Mouse (Mus musculus) MEL (cell line): ENCODE measurements around the gene Gfy. TPM values are rescaled to one million over a fixed set of nuclear protein-coding genes. Genes with fewer than 3 reads are reported as not detected.

Source experiments
- DNase-seq: peaks from one replicate; pipeline ENCODE4 v3.0.0; 2011; ENCODE audit warnings: low read depth, low spot score
- H3K27ac ChIP-seq: 2 replicates; pipeline ENCODE4 v1.5.1; 2012; ENCODE audit warnings: low read depth, mild to moderate bottlenecking, control low read depth, low read length, moderate library complexity; ENCODE audit not compliant: control insufficient read depth
- H3K27me3 ChIP-seq, 2 experiments: fragments of 150-350 bp in 1 of 2; sonication (generic) in 1 of 2; 2 replicates each; pipeline ENCODE4 v1.6.1; 2012; ENCODE audit warnings: low read length in 2 of 2, mild to moderate bottlenecking in 2 of 2, improper control_type of control experiment in 1 of 2, moderate library complexity in 1 of 2; ENCODE audit not compliant: insufficient read depth in 2 of 2, control insufficient read depth in 1 of 2
- H3K36me3 ChIP-seq, 2 experiments: 2 replicates each; pipeline ENCODE4 v1.6.1; 2012 to 2014; ENCODE audit warnings: low read length in 2 of 2, improper control_type of control experiment in 1 of 2, inconsistent platforms in 1 of 2, mild to moderate bottlenecking in 1 of 2; ENCODE audit not compliant: insufficient read depth in 2 of 2, control insufficient read depth in 1 of 2
- H3K4me1 ChIP-seq, 2 experiments: fragments of 150-350 bp in 1 of 2; sonication (generic) in 1 of 2; 2 replicates each; pipeline ENCODE4 v1.6.1; 2012; ENCODE audit warnings: low read length in 2 of 2, improper control_type of control experiment in 1 of 2, mild to moderate bottlenecking in 1 of 2; ENCODE audit not compliant: insufficient read depth in 2 of 2, control insufficient read depth in 1 of 2
- H3K4me3 ChIP-seq, 2 experiments: fragments of 150-350 bp in 1 of 2; sonication (generic) in 1 of 2; 2 replicates each; pipeline ENCODE4 v1.5.1; 2012; ENCODE audit warnings: low read depth in 2 of 2, low read length in 2 of 2, mild to moderate bottlenecking in 2 of 2, moderate library complexity in 2 of 2, control low read depth in 1 of 2, improper control_type of control experiment in 1 of 2; ENCODE audit not compliant: control insufficient read depth in 1 of 2, insufficient read depth in 1 of 2
- H3K79me2 ChIP-seq: 2 replicates; pipeline ENCODE4 v1.6.1; 2012; ENCODE audit warnings: mild to moderate bottlenecking, low read length, moderate library complexity; ENCODE audit not compliant: control insufficient read depth, poor library complexity, insufficient read depth
- H3K9ac ChIP-seq: 2 replicates; pipeline ENCODE4 v1.6.1; 2012; ENCODE audit warnings: low read depth, mild to moderate bottlenecking, control low read depth, low read length, moderate library complexity; ENCODE audit not compliant: control insufficient read depth, poor library complexity, severe bottlenecking
- H3K9me3 ChIP-seq: fragments of 150-350 bp; sonication (generic); replicated peaks from 2 replicates; pipeline ENCODE4 v1.6.1; 2012; ENCODE audit warnings: mild to moderate bottlenecking, low read length, improper control_type of control experiment, moderate library complexity; ENCODE audit not compliant: insufficient read depth
- BHLHE40 ChIP-seq: IDR thresholded peaks from 2 replicates; pipeline ENCODE4 v1.6.1; 2012; ENCODE audit warnings: low read depth, mild to moderate bottlenecking, inconsistent platforms, low read length, improper control_type of control experiment, borderline replicate concordance
- CHD2 ChIP-seq: IDR thresholded peaks from 2 replicates; pipeline ENCODE4 v1.6.1; 2011; ENCODE audit warnings: low read length, improper control_type of control experiment
- CTCF ChIP-seq, 3 experiments: IDR thresholded peaks in 2 of 3; conservative IDR thresholded peaks in 1 of 3; 2 replicates each; pipeline ENCODE4 v1.5.1; 2011 to 2012; ENCODE audit warnings: low read length in 3 of 3, low read depth in 2 of 3, mild to moderate bottlenecking in 2 of 3, improper control_type of control experiment in 1 of 3, inconsistent platforms in 1 of 3, mixed read lengths in 1 of 3, moderate library complexity in 1 of 3; ENCODE audit not compliant: control insufficient read depth in 1 of 3, insufficient read depth in 1 of 3, poor library complexity in 1 of 3, severe bottlenecking in 1 of 3
- EP300 ChIP-seq, 2 experiments: IDR thresholded peaks; 2 replicates each; pipeline ENCODE4 v1.6.1; 2011; ENCODE audit warnings: improper control_type of control experiment in 2 of 2, low read length in 2 of 2, low read depth in 1 of 2, mild to moderate bottlenecking in 1 of 2
- GATA1 ChIP-seq: IDR thresholded peaks from 2 replicates; pipeline ENCODE4 v1.6.1; 2011; ENCODE audit warnings: low read depth, low read length, improper control_type of control experiment
- HCFC1 ChIP-seq: IDR thresholded peaks from 2 replicates; pipeline ENCODE4 v1.6.1; 2012; ENCODE audit warnings: low read depth, mild to moderate bottlenecking, inconsistent platforms, low read length, improper control_type of control experiment, moderate library complexity
- JUND ChIP-seq: IDR thresholded peaks from 2 replicates; pipeline ENCODE4 v1.6.1; 2011; ENCODE audit warnings: low read depth, mild to moderate bottlenecking, improper control_type of control experiment, low read length
- KAT2A ChIP-seq: conservative IDR thresholded peaks from 2 replicates; pipeline ENCODE4 v1.6.1; 2012; ENCODE audit warnings: low read depth, low read length, improper control_type of control experiment, inconsistent platforms
- MAX ChIP-seq: IDR thresholded peaks from 2 replicates; pipeline ENCODE4 v1.6.1; 2011; ENCODE audit warnings: low read length, improper control_type of control experiment
- MAZ ChIP-seq: IDR thresholded peaks from 2 replicates; pipeline ENCODE4 v1.6.1; 2012; ENCODE audit warnings: low read depth, mild to moderate bottlenecking, inconsistent platforms, low read length, improper control_type of control experiment
- MEF2A ChIP-seq: IDR thresholded peaks from 2 replicates; pipeline ENCODE4 v1.6.1; 2014; ENCODE audit warnings: low read depth, mild to moderate bottlenecking, inconsistent platforms, low read length, improper control_type of control experiment; ENCODE audit not compliant: poor library complexity, insufficient replicate concordance, severe bottlenecking; ENCODE audit errors: extremely low read depth
- MYB ChIP-seq: IDR thresholded peaks from 2 replicates; pipeline ENCODE4 v1.6.1; 2011; ENCODE audit warnings: mild to moderate bottlenecking, low read depth, low read length, improper control_type of control experiment
- MYC ChIP-seq: IDR thresholded peaks from 2 replicates; pipeline ENCODE4 v1.6.1; 2011; ENCODE audit warnings: low read depth, mild to moderate bottlenecking, low read length, improper control_type of control experiment, moderate library complexity
- NRF1 ChIP-seq: IDR thresholded peaks from 2 replicates; pipeline ENCODE4 v1.6.1; 2014; ENCODE audit warnings: low read depth, mild to moderate bottlenecking, inconsistent platforms, low read length, improper control_type of control experiment, moderate library complexity; ENCODE audit not compliant: poor library complexity, insufficient read depth, severe bottlenecking
- POLR2A ChIP-seq, 2 experiments: IDR thresholded peaks; 2 replicates each; pipeline ENCODE4 v1.6.1; 2011 to 2012; ENCODE audit warnings: low read length in 2 of 2, mild to moderate bottlenecking in 2 of 2, control low read depth in 1 of 2, improper control_type of control experiment in 1 of 2, low read depth in 1 of 2, moderate library complexity in 1 of 2; ENCODE audit not compliant: control insufficient read depth in 1 of 2, insufficient read depth in 1 of 2, poor library complexity in 1 of 2
- POLR2AphosphoS2 ChIP-seq: IDR thresholded peaks from 2 replicates; pipeline ENCODE4 v1.6.1; 2011; ENCODE audit warnings: low read length, improper control_type of control experiment
- POLR2AphosphoS5 ChIP-seq: IDR thresholded peaks from 2 replicates; pipeline ENCODE4 v1.6.1; 2012; ENCODE audit warnings: low read depth, borderline replicate concordance, mild to moderate bottlenecking, inconsistent platforms, low read length, moderate library complexity, mixed read lengths
- SIN3A ChIP-seq: IDR thresholded peaks from 2 replicates; pipeline ENCODE4 v1.6.1; 2012; ENCODE audit warnings: low read length, improper control_type of control experiment, inconsistent platforms
- TBP ChIP-seq: IDR thresholded peaks from 2 replicates; pipeline ENCODE4 v1.8.0; 2011; ENCODE audit warnings: low read depth, low read length, improper control_type of control experiment
- UBTF ChIP-seq: IDR thresholded peaks from 2 replicates; pipeline ENCODE4 v1.6.1; 2012; ENCODE audit warnings: low read depth, mild to moderate bottlenecking, inconsistent platforms, low read length, improper control_type of control experiment, moderate library complexity, borderline replicate concordance; ENCODE audit not compliant: insufficient read depth
- USF2 ChIP-seq, 2 experiments: IDR thresholded peaks; 2 replicates each; pipeline ENCODE4 v1.6.1; 2011 to 2012; ENCODE audit warnings: improper control_type of control experiment in 2 of 2, low read length in 2 of 2, borderline replicate concordance in 1 of 2, inconsistent platforms in 1 of 2, low read depth in 1 of 2, mild to moderate bottlenecking in 1 of 2; ENCODE audit not compliant: insufficient read depth in 1 of 2
- ZC3H11A ChIP-seq: IDR thresholded peaks from 2 replicates; pipeline ENCODE4 v1.6.1; 2012; ENCODE audit warnings: low read depth, mild to moderate bottlenecking, inconsistent platforms, low read length, improper control_type of control experiment
- ZKSCAN1 ChIP-seq: IDR thresholded peaks from 2 replicates; pipeline ENCODE4 v1.6.1; 2012; ENCODE audit warnings: low read depth, mild to moderate bottlenecking, inconsistent platforms, low read length, improper control_type of control experiment, moderate library complexity
- ZMIZ1 ChIP-seq: IDR thresholded peaks from 2 replicates; pipeline ENCODE4 v1.6.1; 2012; ENCODE audit warnings: low read depth, mild to moderate bottlenecking, inconsistent platforms, low read length, improper control_type of control experiment, moderate library complexity
- polyA plus RNA-seq, 2 experiments: library from polyadenylated mRNA; stranded (reverse) in 1 of 2; unstranded in 1 of 2; fragments of >175 nt in 1 of 2; fragments of >200 nt in 1 of 2; gene quantifications; 2 replicates each; pipeline versions ENCODE4 v1.2.1 to v1.2.4; 2012; ENCODE audit warnings: low replicate concordance in 2 of 2, low read depth in 1 of 2; ENCODE audit not compliant: insufficient read length in 2 of 2, insufficient read depth in 1 of 2, missing spikeins in 1 of 2
- total RNA-seq: library from RNA; depleted of rRNA; stranded (reverse); fragments of 300-350 nt; gene quantifications from 2 replicates; pipeline ENCODE4 v1.2.3, GENCODE M21; 2012

Gene Gfy
- total and polyA plus RNA-seq, 3 experiments, result not detected

GRCm38 (mm10) chr7:45166950-45167401, 12.4 kb downstream of the Gfy start:
- no peak for DNase-seq
- Histone ChIP-seq H3K9me3 (no peaks in the 10 kb centered on the region), H3K79me2 (no peaks in the 10 kb centered on the region), H3K27me3 (peaks cover 4 to 9% of the 10 kb centered on the region in 2 experiments), H3K36me3 (no peaks in the 10 kb centered on the region), H3K27ac (no peak overlapping the region), H3K4me3 (no peak overlapping the region), H3K9ac (no peak overlapping the region), H3K4me1 (no peaks in the 10 kb centered on the region; a peak in 2 of 4 replicates)
- TF ChIP-seq BHLHE40, result no peak
- no peak for TF ChIP-seq NRF1
- TF ChIP-seq CTCF (IDR thresholded peaks at IDR 0.05 in 2 of 3, conservative IDR thresholded peaks at IDR 0.05 in 1 of 3; ENCODE audit: control insufficient read depth in 1 of 3, insufficient read depth in 1 of 3, low read depth in 2 of 3, low read length in 3 of 3, poor library complexity in 1 of 3, severe bottlenecking in 1 of 3), result no peak
- TF ChIP-seq USF2 (IDR thresholded peaks at IDR 0.05; ENCODE audit: borderline replicate concordance in 1 of 2, insufficient read depth in 1 of 2, low read depth in 1 of 2, low read length in 2 of 2), result no peak
- TF ChIP-seq POLR2A (IDR thresholded peaks at IDR 0.05; ENCODE audit: control insufficient read depth in 1 of 2, insufficient read depth in 1 of 2, low read depth in 1 of 2, low read length in 2 of 2, poor library complexity in 1 of 2), result no peak
- TF ChIP-seq ZC3H11A, result no peak
- no peak for TF ChIP-seq SIN3A
- TF ChIP-seq ZKSCAN1, result no peak
- TF ChIP-seq POLR2AphosphoS2, result no peak
- TF ChIP-seq EP300 (IDR thresholded peaks at IDR 0.05; ENCODE audit: low read depth in 1 of 2, low read length in 2 of 2), result no peak
- TF ChIP-seq CHD2, result no peak
- TF ChIP-seq MAZ, result no peak
- TF ChIP-seq JUND, result no peak
- no peak for TF ChIP-seq TBP
- TF ChIP-seq HCFC1, result no peak
- TF ChIP-seq GATA1, result no peak
- no peak for TF ChIP-seq MYC

DNA sequence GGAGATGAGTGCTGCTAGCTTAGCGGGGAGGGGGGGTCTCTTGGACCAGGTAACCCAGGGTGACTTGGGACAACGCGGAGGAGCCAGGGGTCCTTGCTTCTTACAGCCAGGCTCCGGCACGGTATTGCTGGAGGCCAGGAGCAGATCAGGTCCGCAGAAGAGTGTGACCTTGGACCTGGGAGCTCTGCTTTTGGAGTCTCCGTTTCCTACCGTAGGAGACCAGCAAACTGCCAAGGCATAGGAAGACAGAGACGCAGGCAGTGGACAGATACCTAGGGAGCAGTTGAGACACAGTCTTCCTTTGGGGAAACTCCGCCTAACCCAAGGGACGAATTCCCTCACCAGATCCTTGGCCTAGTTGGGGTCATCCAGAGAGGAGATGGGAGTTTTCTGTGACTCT, 13.7 kb downstream of the Gfy start:
- no peaks in the 10 kb centered on the region for H3K79me2 ChIP-seq
- no peak for DNase-seq
- no peak overlapping the region for H3K9ac ChIP-seq
- no peaks in the 10 kb centered on the region for H3K9me3 ChIP-seq
- H3K4me3 ChIP-seq, result no peak overlapping the region
- TF ChIP-seq ZMIZ1 (no peak), HCFC1 (no peak), MAZ (no peak), MEF2A (no peak), KAT2A (no peak), GATA1 (no peak), MYB (no peak), UBTF (no peak), SIN3A (no peak), MYC (no peak), POLR2AphosphoS5 (no peak), MAX (no peak)
- peaks cover 4 to 9% of the 10 kb centered on the region in 2 experiments for H3K27me3 ChIP-seq
- no peak overlapping the region for H3K27ac ChIP-seq
- no peaks in the 10 kb centered on the region; a peak in 2 of 4 replicates for H3K4me1 ChIP-seq
- peaks cover 0 to 4% of the 10 kb centered on the region in 2 experiments; a peak in 1 of 4 replicates for H3K36me3 ChIP-seq
